Mouse (Mus musculus) left cerebral cortex, adult 2 months (tissue): ENCODE measurements around the gene Rbbp6. TPM values are rescaled to one million over a fixed set of nuclear protein-coding genes. Genes with fewer than 3 reads are reported as not detected.

ENCODE experiments used
- DNase-seq, 2 experiments: peaks; one replicate each; pipeline ENCODE4 v3.0.0; 2021 to 2022; ENCODE audit warnings: low spot score in 2 of 2, mixed read lengths in 1 of 2; ENCODE audit errors: extremely low spot score in 1 of 2
- H3K27ac ChIP-seq: fragments of 200-600 bp; 2 replicates; pipeline ENCODE4 v1.8.1; 2022
- H3K4me3 ChIP-seq: fragments of 200-600 bp; 2 replicates; pipeline ENCODE4 v1.8.1; 2022
- CTCF ChIP-seq: fragments of 200-600 bp; IDR thresholded peaks from 2 replicates; pipeline ENCODE4 v1.8.1; 2022; ENCODE audit warnings: antibody characterized with exemption, mild to moderate bottlenecking, moderate library complexity
- intact Hi-C: fragments of 180-260 bp; cut with DNase I; formaldehyde crosslinking; loops from one replicate; pipeline ENCODE4 v1.15.1; 2025
- long read RNA-seq, 2 experiments: library from polyadenylated mRNA; stranded (forward); transcript quantifications; one replicate each; pipeline ENCODE4 v2.0.0; 2021; ENCODE audit warnings: borderline mapping rate in 2 of 2
- total RNA-seq, 2 experiments: library from RNA; stranded (reverse); gene quantifications; 2 replicates each; pipeline ENCODE4 v1.2.3; 2021

The Rbbp6 gene
- 10 to 100 TPM; 67.7 to 70.8 TPM for total RNA-seq
- long read RNA-seq, experiment 1, full-length matches to known transcripts, result 43 of 58 reads
- long read RNA-seq, experiment 1, partial matches to known transcripts, result 3 of 58 reads
- long read RNA-seq, experiment 1, other reads (novel, unspliced or antisense), result 12 of 58 reads
- long read RNA-seq, experiment 2, full-length matches to known transcripts, result 30 of 43 reads
- long read RNA-seq, experiment 2, partial matches to known transcripts, result 0 of 43 reads
- long read RNA-seq, experiment 2, other reads (novel, unspliced or antisense), result 13 of 43 reads

DNA sequence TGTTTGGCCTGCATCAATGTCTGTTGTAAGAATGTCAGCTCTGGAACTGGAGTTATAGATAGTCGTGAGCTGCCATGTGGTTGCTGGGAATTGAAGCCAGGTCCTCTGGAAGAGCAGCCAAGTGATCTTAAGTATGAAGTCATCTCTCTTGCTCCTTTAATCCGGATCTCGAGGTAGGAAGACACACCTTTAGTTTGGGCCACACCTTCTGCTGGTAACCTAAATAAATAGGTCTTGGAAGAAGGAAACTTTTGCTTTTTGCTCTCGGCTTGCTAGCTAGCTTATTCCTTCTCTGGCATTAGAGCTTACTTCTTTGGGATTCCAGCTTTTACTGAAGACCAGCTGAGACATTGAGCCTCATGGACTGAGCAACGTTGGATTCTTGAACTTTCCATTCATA is at the start of gene Rbbp6:
Rbbp6 (plus strand) TSS at position 301 of the 400 bp plus-strand sequence.
- H3K27ac ChIP-seq, result no peak within 1 kb of the TSS
- H3K4me3 ChIP-seq, result no peak within 1 kb of the TSS
- intact Hi-C loops, result no loop called here
- TF ChIP-seq CTCF, result no peak
- DNase-seq, result no peak

DNA sequence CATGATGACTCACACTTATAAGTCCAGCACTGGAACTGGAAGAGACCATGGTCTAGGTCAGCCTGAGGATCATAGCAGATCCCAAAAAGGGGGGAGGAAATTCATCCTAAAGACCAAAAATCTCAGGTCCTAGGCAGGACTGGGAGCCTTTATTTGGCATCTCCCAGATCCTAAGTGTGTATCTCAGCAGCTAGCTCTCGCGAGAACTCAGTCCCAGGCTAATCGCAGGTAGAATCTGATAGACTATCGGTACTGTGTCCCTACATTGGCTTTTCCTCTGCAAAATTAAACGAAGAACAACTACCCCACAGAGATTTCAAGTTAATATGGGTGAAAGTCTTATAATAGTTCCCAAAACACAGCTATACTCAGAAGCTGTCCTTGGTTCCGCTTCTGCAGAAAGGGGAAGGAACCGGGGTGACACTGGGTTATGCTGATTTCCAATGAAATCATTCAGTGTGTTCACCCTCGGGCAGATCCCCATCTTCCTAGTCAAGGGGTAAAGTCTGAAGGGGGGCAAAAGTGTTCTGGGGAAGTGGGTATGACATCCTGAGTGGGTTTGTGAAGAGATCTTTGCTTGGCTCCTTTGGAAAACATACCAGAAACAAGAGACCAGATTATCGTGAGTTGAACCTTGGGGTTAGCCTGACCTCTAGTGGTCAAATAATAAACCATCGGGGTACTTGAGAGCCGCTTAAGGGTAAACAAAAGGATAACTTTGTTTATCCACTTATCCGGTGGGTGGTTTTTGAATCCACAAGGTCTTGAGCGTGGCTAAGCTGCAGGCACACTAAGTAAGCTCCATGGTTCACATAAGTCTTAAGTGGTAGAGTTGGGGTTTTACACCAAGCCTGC is 45.5 kb upstream of the Rbbp6 start:
- DNase-seq, result peak in 1 of 2 experiments; percentile 37
- TF ChIP-seq CTCF, result peak; percentile 80
- intact Hi-C loops, result loop anchor here (2.0 to 10.0 kb wide), 3 partner anchors 248 to 665 kb away; partner anchors contain the start of gene Cacng3
- H3K4me3 ChIP-seq, result no peak overlapping the region
- H3K27ac ChIP-seq, result no peak overlapping the region

DNA sequence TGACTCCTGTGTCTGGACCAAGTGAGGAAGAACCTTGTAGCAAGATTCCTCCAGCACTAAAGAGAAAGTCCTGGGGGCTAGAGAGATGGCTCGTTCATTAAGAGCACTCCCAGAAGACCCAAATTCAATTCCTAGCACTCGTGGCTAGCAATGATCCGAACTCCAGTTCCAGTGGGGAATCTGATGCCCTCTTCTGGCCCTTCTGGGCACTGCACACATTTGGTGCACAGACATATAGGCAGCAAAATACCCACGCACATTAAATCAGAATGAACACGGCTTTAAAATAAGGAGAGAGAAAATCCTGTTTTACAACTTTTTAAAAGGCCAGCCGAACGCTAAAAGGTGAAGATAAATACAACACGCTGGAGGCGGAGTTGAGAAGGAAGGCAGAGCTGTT is 43.9 kb upstream of the Rbbp6 start:
- Histone ChIP-seq H3K4me3 (no peak overlapping the region), H3K27ac (no peak overlapping the region)
- intact Hi-C loops, result loop anchor here (2.0 to 10.0 kb wide), 3 partner anchors 249 to 667 kb away; partner anchors contain the start of gene Cacng3
- TF ChIP-seq CTCF, result peak; percentile 16
- DNase-seq, result no peak

- DNase-seq, result no peak
- no peak for TF ChIP-seq CTCF
- Histone ChIP-seq H3K4me3 (no peak overlapping the region), H3K27ac (no peak overlapping the region)
- intact Hi-C loops, result loop anchor here (5.0 to 10.0 kb wide), 2 partner anchors 252 to 669 kb away; partner anchors contain the start of gene Cacng3
Observed at GRCm38 (mm10) chr7:122924256-122924655, 41.2 kb upstream of the Rbbp6 start.

GRCm38 (mm10) chr7:122930494-122930893 is 35.0 kb upstream of the Rbbp6 start:
- intact Hi-C loops, result no loop called here
- peak in 1 of 2 experiments; percentile 23 for DNase-seq
- Histone ChIP-seq H3K4me3 (no peak overlapping the region), H3K27ac (no peak overlapping the region)
- no peak for TF ChIP-seq CTCF

DNA sequence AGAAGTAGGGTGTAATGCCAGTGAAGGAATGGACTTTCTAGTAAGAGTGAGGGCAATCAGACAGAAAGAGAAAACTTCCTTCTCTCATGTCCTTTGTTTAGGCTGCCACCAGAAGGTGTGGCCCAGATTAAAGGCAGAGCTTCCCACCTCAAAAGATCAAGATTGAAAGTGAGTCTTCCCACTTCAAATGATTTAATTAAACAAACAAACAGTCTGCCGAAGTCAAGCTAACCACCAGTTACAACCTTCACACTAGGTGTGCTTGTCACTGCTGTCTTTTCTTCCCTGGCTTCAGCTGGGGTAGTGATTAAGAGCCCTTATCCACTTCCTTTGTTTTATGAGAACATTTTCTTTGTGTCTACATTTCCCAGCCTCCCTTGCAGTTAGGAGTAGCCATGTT is 33.3 kb upstream of the Rbbp6 start:
- Histone ChIP-seq H3K4me3 (no peak overlapping the region), H3K27ac (no peak overlapping the region)
- intact Hi-C loops, result no loop called here
- no peak for DNase-seq
- no peak for TF ChIP-seq CTCF

DNA sequence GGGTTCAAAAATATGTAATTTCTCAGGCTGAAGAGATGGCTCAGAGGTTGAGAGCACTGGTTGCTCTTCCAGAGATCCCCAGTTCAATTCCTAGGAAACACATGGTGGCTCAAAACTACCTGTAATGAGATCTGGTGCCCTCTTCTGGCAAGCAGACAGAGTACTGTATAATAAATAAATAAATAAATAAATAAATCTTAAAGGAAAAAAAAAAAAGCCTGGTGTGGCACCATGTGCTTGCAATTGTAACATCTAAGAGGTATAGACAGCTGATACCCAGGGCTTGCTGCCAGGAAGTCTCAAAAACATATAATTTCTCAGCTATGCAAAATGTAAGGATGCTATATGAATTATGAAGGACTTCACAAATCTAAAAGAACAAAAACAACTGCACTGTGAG is 28.9 kb upstream of the Rbbp6 start:
- Histone ChIP-seq H3K27ac (no peak overlapping the region), H3K4me3 (no peak overlapping the region)
- no peak for DNase-seq
- intact Hi-C loops, result no loop called here
- TF ChIP-seq CTCF, result peak; percentile 12

DNA sequence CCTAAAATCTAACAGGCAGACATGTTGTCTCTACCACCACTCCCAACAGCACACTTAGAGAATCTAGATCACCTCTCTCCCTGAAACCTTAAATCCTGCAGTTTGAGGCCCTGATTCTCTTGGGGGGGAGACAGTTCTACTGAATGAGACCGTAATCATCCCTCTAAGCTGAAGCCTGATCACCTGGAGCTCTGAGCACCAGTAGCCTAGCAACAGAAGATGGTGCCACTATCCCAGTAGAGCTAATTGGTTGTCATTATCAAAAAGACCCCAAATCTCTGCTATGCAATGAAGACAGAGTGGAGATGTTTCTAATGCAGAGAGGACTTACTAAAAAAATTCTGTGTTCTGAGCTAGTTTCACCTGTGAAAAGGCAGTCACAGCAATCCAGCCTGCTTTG is 27.3 kb upstream of the Rbbp6 start:
- intact Hi-C loops, result no loop called here
- no peak for TF ChIP-seq CTCF
- no peak for DNase-seq
- no peak overlapping the region for H3K27ac ChIP-seq
- H3K4me3 ChIP-seq, result no peak overlapping the region

DNA sequence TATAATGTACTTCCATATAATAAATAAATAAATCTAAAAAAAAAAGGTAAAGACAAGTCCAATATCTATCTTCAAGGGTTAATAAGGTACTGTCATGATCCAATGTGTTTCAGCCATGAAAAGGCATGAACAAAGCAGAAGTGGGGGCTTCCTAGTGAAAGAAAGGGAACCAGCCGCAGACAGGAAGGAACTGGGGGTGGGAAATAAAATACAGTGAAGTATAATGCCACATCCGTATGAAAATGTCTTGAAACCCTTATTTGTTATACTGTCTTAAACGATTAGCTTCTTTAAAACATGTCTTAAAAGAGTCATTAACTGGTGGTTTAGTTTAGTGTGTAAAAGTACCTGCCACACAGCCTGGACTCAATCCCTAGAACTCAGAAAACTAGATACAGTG is 26.3 kb upstream of the Rbbp6 start:
- no peak overlapping the region for H3K4me3 ChIP-seq
- intact Hi-C loops, result no loop called here
- no peak for DNase-seq
- TF ChIP-seq CTCF, result no peak
- no peak overlapping the region for H3K27ac ChIP-seq

GRCm38 (mm10) chr7:122940371-122941075 is 25.0 kb upstream of the Rbbp6 start:
- DNase-seq, result no peak
- Histone ChIP-seq H3K27ac (no peak overlapping the region), H3K4me3 (no peak overlapping the region)
- intact Hi-C loops, result no loop called here
- no peak for TF ChIP-seq CTCF

GRCm38 (mm10) chr7:122942111-122942510 is 23.4 kb upstream of the Rbbp6 start:
- TF ChIP-seq CTCF, result no peak
- no peak for DNase-seq
- intact Hi-C loops, result no loop called here
- Histone ChIP-seq H3K4me3 (no peak overlapping the region), H3K27ac (no peak overlapping the region)

GRCm38 (mm10) chr7:122945149-122945548 is 20.3 kb upstream of the Rbbp6 start:
- intact Hi-C loops, result loop anchor here (5.0 kb wide), 1 partner anchor 522 kb away; no protein-coding TSS in a partner anchor
- H3K27ac ChIP-seq, result no peak overlapping the region
- peak; percentile 98 for TF ChIP-seq CTCF
- no peak overlapping the region for H3K4me3 ChIP-seq
- DNase-seq, result peak; percentile 78 to 79
